Mouse (Mus musculus) ZHBTc4 (cell line): ENCODE results near the gene Ewsr1.
A peak's percentile ranks its signal among the peaks of the same experiment; 100 is the strongest.
"Not testable (repeated sequence)": the region's sequence is repeated elsewhere in the genome, so short reads cannot be mapped to it uniquely, and the experiment has no call there.

Source experiments
- DNase-seq: peaks from one replicate; pipeline ENCODE4 v3.0.0-alpha.2; 2011; ENCODE audit warnings: low read depth, low spot score

Ewsr1 gene

DNA sequence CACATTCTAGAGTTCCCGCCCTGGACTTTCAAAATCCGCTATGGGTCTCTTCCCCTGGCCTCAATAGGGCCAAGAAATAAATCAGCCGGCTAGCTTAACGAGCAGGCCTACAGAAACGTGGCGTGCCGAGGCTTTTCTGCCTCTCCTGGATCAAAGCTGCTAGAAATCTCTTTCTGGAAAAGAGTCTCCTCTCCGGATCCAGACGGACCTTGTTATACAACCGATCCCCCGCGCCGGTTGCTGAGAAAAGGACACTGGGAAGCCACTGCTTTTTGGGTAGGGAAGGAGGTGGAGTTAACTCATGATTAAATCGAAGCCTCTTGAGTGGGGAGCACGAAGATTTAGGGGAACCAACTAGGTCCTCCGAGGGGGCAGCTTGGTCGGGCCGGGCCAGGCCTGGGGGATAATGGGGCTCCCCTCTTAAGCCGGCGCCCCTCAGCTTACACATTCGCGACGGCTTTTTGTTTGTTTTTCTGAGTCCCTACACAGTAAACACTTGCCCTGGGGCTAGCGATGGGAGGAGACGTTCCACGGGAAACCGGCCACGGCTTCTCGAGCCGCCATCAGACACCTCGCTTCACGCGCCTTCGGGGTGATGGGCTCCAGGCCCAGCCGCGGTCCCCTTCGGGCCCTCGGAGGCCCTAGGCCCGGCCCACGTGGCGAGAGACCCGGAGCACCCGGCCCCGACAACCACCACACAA, 881 bp downstream of the Ewsr1 start:
- DNase-seq, result peak; percentile 56

DNA sequence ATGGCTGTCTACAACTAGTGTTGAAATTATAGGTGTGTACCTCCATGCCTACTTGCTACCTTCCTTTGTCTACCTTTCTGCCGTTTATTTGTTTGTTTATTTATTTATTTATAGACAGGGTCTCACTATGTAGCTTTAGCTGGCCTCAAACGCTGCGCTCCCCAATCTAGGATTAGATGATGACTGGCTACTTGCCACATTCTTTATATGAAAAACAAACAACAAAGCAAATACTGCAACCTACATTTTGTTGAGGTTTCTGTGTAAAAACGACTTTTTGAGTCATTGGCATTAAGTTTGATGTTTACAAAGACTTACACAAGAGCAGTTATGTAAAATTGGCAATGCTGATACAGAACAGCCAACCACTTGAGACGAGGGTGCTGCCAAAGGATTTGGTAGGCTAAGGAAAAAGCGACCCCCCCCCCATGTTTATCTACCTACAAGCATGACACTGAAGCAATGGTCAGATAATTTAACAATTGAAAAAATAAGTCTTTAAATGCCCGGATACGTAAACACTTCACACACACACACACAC, 2.5 kb downstream of the Ewsr1 start:
- DNase-seq, result no peak

DNA sequence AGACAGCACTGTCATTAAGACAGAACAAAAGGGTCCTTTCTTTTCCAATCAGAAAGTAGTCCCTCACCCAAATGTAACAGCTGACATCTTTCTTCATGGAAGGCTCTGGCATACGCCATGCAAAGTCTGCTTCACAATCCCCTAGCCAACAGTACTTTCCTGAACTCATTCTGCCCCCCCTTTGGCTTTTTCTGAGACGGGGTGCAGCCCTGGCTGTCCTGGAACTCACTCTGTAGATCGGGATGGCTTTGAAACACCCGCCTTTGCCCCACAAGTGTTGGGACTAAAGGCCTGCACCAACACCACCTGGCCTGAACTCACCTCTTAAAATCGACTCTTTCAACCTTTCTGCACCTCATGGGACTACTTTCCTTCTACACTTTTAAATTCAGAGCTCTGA, 3.2 kb downstream of the Ewsr1 start:
- DNase-seq, result peak; percentile 26

DNA sequence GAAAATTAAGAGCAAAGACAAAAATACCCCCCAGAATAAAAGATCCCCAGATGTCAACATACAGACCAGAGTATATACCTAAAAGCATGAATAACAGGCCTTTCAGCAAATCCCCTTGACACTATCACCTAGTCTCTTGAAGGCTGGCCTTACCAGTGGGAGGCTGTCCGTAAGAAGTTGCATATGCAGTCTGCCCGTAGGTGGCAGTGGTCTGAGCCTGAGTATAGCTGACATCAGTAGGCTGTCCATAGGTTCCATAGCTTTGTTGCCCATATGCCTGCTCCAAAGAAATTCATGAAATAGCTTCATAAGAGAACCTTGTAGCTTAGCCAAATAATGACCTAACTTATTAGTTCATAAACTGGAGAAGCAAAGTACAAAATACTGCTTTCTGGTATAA, 7.4 kb downstream of the Ewsr1 start:
- DNase-seq, result peak; percentile 70

DNA sequence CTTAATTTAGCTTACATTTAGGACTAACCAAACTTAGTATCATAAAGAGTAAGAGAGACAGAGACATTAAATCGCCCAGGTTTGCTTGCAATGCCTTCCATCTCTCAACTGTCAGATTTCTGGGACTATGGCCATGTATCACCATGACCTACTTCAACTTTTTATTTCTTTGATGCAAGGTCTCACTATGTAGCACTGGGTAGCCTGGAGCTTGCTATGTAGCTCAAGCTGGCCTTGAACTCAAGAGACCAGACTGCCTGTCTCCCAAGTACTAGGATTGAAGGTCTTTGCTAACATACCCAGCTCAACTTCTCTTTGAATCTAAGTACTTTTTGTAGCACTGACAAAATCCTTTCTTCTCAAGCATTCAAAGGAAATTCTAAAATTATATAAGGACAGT, 9.9 kb downstream of the Ewsr1 start:
- DNase-seq, result no peak

DNA sequence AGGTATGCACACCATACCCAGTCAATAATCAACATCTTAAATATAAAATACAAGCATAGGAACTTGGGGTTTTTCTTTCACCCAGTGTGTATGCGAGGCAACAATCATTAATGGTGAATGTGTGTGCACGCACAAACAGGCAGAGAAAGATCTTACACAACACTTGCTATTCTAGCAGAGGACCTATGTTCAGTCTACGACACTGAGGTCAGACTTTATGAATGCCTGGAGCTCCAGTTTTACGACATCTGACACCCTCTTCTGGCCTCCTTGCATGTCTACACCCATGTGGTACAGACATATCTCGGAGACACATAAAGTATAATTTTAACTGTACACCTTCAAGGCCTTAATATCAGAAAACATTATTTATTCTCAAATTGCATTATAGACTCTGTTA, 22.2 kb downstream of the Ewsr1 start:
- not testable (repeated sequence) for DNase-seq

DNA sequence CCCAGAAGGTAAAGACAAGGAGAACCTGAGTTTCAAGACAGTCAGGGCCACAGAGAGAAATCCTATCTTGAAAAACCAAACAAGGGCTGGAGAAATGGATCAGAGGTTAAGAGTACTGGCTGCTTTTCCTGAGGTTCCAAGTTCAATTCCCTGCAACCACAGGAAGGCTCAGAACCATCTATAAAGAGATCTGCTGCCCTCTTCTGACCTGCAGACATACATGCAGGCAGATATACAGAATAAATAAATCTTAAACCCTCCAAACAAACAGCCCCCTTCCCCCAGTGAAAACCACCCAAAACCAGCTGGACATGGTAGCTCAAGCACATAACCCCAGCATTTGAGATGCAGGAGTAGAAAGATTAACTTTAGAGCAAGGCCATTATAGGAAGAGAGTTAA, 23.3 kb downstream of the Ewsr1 start:
- DNase-seq, result peak; percentile 47

DNA sequence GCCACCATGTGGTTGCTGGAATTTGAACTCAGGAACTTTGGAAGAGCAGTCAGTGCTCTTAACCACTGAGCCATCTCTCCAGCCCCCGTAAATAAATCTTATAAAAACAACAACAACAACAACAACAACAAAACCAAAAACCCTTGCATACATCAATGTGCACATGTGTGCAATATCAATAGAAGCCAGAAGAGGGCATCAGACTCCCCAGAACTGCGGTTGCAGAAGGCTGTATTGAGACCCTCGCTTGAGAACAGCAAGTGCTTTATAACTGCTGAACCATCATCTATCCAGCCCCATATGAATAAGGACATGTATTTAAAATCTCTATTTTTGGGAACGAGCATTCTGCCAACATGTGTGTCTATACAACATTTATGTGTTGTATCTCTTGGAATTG, 24.2 kb downstream of the Ewsr1 start:
- peak; percentile 70 for DNase-seq

DNA sequence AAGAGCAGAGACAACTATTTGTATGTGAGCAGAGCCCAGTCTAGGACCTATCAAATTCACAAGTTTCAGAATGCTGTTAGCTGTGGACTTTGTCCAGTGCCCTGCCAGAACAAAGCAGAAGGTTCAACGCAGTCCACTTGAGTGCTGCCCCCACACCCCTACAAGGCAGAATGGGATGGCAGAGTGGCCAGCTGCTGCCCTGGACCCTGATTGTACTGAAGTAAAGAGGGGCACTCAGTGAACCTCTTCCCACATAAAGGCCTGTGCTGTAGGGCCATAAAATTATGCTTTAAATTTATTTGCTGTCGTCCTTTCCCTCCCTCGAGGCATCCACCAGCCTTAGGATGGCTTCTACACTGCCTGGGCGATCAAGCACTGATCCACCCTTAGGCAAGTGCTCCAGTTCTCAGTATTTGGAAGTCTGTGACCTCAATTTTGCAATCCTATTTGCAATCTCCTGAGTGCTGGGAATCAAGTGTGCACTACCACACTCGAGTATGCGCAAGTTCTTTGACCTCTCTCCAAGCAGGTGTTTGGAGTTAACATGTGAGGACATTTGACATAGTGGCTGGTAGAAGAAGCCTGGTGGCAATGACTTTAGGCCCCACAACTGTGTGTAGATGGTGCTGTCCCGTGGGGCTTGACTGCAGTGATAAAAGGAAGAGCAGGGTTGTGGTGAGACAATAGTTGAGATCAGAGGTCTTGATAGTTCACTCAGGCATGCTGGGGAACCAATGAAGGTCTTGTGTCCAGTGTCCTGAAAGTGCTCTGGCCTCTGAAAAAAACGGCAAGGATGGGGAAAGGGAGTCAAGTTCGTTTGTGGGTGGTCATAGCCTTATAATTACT, 30.7 kb downstream of the Ewsr1 start:
- DNase-seq, result no peak

DNA sequence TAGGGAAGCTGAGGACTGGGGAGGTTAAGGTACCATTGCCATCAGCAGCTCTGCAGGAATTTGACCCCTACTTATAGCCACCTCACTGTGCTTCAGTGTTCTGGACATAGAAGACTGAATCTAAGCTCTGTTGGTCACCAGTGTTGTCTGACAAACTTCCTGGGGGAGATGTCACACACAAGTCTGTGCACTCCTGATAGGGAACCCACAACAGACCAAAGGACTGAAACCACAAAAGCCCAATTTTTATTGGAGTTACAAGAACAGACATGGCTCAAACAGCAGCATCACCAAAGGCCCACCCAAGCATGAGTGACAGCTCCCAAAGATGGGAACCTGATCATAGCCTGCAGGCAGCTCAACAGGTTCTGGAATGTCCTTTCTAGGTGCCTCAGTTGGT, 32.0 kb downstream of the Ewsr1 start:
- DNase-seq, result no peak

DNA sequence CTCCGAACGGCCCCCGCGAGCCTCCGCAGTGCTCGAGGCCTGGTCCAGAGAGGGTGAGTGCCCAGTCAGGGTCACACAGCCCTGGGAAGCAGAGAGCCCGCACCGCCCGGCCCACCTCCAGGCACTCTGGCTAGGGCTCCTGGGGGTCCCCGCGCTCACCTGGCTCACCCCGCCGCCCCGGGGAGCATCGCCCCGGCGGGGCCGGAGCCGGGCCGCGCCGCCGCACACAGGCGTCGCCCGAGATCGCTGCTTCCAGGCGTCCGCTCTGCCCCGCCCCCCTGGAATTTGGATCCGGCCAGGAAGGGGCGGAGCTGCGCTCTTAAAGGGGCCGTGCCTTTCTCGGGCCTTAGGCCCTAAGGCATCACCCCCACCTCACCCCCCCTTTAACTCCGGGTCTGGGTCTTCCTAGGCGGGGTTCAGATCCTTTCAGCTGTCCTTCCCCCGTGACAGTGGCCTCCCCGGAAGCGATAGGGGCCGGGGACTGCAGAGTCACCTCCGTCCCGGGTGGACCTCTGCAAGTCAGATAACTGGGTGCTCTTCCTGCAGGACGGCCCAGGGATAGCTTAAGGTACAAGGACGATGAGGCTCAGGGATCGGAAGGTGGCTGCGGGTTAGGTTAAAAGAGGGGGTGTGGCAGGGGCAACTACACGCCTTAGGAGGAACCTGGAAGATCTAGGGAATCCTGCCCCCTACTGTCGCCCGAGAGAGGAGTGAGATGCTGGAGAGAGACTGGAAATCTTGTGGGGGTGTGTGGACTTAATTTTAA, 33.8 kb downstream of the Ewsr1 start, which contains the start of gene Gas2l1:
Gas2l1 (minus strand) TSS at position 272 of the 766 bp plus-strand sequence.
- peak; percentile 96 for DNase-seq

DNA sequence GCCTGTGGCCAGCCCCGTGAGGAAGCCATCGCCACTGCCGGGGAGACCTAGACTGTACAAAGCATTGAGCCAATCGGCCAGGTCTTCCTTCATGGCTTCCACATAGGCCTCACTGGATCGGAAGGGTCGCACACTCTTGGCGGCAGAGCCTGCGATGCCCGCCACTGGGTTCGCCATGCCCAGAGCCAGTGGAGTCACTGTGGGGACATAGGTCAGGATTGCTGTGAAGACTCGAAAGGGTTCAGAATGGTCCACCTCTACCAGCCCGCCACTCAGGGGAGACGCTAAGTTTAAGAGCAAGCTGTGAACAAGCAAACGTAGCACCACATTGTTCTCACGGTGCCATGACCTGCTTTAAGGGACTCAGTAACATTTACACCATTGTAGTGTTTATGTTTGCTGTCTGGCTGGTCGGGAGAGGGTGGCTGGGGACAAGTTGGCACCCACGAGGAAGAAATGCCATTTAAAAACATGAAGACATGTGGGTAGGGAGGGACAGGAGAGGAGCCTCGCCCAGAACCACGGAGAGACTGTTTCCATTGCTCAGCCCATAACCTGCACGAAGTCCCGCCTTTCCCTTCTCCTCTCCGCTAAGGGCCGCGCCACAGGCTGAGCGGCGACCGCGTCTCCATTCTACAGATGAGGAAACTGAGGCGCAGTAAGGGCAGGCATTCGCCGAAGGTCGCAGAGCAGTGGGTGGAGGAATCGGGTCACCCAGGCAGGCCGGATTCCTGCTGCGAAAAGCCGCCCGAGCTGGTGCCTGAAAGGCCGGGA, 34.6 kb downstream of the Ewsr1 start:
- peak; percentile 75 for DNase-seq

DNA sequence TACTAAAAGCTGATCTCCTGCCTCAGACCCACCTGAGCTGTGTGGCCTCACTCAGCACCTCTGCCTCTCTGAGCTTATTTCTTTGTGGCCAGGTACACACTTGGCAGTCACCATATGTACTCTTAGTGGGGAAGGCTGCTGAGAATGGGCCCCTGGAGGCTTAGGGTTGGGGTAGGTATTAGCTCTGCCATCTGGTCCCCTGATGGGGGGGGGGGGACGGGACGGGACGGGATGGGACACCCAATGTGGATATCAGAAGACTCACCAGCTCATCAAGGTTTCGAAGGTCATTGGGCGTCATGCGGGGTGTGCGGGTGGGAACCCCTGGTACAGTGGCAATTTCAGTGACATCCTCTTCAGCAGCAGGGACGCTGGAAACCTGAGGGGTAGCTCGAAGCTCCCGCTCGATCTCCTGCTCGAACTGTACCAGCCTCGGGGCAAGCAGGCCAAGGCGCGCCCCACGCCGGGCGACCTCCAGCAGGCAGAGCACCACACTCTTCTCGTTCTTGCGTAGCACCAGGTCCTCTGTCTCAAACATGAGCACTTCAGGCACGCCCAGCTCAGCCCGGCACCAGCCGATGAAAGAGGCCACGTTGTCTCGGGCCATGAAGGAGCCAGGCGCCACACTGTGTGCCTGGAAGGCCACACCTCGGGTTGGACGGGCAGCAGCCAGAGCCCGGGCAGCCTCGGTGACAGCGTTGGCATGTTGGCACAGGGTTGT, 35.3 kb downstream of the Ewsr1 start:
- no peak for DNase-seq

DNA sequence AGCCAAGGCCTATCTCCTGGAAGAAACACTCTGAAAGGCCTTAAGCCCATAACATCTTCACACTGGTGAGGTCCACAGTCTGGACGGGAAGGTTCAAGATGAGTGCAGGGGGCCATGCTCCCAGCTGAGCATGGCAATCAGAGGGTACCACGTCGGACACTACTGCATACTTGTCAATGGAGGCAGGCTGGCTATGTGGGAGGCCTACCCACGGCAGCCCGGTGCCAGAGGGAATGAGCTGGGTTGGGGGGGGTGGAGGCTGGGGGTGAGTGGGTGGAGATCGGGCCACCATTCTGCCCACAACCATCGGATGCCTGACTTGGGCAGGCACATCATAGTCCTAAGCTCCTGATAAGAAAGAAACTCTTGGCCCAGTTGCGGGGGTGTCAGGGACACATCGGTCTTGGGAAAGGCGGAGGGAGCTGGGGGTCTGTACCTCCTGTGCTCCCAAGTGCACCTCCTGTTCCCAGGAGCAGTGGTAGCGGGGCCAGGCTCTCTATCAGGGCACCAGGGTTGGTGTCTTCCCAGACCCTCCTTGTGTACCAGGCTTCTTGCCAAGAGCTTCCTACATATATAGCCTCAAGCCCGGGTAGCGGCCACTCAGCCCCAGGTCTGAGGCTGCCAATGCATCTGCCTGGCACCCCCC, 36.1 kb downstream of the Ewsr1 start:
- DNase-seq, result no peak

DNA sequence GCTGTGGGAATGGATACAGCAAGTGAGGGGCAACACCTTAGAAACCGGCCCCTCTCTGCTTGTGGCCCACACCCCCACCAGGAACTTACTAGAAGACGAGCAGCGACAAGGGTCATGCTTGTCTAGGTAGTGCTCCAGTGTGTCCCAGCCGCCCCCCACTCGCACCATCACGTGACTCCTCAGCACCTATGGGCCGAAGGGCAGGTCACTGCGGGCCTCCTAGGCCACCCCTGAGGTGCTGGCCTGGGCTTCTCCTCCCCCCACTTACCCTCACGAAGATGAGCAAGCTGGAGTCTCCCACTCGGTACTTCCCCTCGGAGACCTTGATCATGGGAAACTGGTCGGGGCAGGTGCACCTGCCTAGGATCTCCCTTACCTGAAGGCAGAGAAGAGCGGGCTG, 36.7 kb downstream of the Ewsr1 start:
- no peak for DNase-seq

DNA sequence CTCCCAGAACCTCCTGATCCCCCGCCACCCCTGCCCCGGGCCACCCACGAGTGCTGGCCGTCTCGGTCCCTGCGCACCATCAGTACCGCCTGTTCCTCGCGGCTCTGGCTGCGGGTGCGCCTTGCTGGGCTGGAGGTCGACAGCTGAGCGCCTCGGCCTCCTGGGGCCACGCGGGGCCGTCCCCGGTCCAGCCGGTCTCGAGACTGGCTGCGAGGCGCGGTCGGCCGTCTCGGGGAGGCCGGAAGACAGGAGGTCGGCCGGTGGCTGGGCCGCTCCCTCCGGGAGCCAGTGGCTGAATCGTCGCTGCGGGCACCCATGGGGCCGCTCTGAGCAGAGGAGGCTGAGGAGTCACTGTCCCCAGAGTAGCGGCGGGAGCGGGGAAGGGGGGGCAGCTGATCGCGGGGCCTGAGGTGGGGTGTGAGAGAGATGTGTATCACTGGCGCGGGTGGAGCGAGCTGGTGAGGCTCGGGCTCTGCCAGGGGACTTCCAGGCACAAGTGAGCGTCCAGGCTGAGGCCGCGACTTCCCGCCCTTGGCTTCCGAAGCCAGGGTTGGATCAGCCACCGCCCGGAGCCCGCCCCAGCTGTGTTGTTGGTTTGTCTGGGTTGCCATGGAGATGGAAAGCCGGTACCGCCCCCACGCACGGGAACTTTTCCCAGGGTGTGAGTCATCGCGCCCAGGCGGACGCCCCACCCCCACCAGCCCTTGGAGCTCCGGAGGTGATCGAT, 37.5 kb downstream of the Ewsr1 start:
- DNase-seq, result peak; percentile 95

DNA sequence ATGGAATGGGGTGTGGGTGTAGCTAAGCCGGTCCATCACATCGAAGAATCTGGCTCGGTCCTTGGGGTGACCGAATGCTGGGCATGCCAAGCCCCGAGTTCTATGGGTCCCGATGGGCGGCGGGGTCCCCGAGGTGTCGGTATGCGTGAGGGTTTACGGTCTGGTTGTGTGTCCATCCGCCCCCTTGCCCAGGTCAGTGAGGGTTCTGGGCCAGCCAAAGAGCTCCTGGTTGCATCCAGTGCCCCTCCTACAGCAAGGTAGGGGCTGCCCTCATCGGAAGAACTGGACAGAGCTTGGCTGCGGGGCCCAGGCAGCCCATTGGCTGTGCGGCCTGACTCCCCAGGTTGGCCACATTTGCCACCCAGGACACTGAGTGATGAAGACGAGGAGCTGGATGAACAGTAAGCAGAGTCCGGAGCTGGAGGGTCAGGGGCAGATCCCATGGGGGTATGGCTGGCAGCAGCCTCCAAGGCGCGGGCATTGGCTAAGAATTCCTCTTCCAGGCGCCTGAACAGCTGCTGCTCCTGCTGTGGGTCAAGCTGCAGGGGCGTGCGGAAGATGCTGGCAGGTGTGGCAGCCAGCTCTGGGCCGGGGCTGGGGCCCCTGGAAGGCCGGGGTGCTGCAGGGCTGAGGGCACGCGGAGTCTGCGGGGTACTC, 38.2 kb downstream of the Ewsr1 start:
- DNase-seq, result no peak

DNA sequence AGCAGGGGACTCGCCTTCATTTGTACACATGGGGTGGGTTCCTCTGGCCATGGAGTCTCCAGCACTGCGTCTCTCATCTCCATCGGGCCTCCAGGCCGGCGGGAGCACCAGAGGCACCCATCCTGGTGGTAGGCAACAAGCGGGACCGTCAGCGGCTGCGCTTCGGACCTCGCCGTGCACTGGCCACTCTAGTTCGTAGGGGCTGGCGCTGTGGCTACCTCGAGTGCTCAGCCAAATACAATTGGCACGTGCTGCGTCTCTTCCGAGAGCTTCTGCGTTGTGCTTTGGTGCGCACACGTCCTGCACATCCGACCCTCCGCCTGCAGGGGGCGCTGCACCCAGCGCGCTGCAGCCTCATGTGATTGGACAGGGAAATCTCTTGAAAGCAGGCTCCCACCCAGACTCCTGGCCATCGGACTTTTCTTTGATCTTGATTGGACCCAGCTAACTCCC, 39.3 kb downstream of the Ewsr1 start:
- DNase-seq, result peak; percentile 88

DNA sequence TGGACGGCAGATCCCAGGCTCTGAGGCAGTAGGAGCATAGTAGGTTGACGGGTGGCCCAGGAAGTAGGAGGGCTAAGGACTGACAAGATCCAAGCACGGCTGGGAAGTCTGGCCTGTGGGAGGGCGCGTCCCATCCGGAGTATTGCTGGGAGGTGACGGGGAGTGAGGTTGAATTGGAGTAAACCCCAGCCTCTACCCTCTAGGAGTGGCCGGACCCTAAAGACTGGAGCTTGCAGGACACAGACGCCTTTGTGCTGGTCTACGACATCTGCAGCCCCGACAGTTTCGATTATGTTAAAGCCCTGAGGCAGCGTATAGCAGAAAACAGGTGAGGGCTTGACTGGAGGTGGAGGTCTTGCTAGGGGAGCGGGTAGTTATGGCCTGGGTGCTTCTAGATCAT, 39.8 kb downstream of the Ewsr1 start:
- no peak for DNase-seq
